In genomic region chr11:120218946-120219345, GRCm38 (mm10) we compare ENCODE assay signal across 8 mouse cellular contexts. TPM values are rescaled to one million over a fixed set of nuclear protein-coding genes. Genes with fewer than 3 reads are reported as not detected.
DNase-seq lines count a peak whose midpoint lies in the region; ATAC-seq and TF ChIP-seq lines count a peak whose summit lies in the region.

No protein-coding gene starts in this region.

- peak overlapping the region; percentile 31 for H3K4me2 ChIP-seq in lung, embryonic 14.5 days
- 0 out of 2 replicates have a peak overlapping the region, but pooled peaks have one; percentile 18 for H3K4me2 ChIP-seq in heart, embryonic 13.5 days
- H3K4me2 ChIP-seq in neural tube, embryonic 15.5 days: no peak overlapping the region
- H3K4me2 ChIP-seq in forebrain, embryonic 16.5 days (ENCODE audit: low read length): no peak overlapping the region

- H3K27ac ChIP-seq in lung, embryonic 14.5 days (ENCODE audit: low read depth): peak overlapping the region; percentile 39; the same call in 1 of the 2 replicates
- peak overlapping the region; percentile 94 for H3K27ac ChIP-seq in heart, embryonic 13.5 days (replicated peaks)
- H3K27ac ChIP-seq in limb, embryonic 10.5 days: peak overlapping the region; percentile 92
- H3K27ac ChIP-seq in neural tube, embryonic 15.5 days (replicated peaks): peak overlapping the region; percentile 37; the same call in 1 of the 2 replicates
- H3K27ac ChIP-seq in forebrain, embryonic 16.5 days (ENCODE audit: low read length): no peak overlapping the region

- whole genome bisulfite sequencing in lung, embryonic 14.5 days: 63% methylated on average over 6 of the region's 6 CpGs
- 29% methylated on average over 6 of the region's 6 CpGs for WGBS in heart, embryonic 13.5 days
- 67% methylated on average over 6 of the region's 6 CpGs for WGBS in limb, embryonic 10.5 days
- 84% methylated on average over 6 of the region's 6 CpGs for WGBS in neural tube, embryonic 15.5 days
- 76% methylated on average over 6 of the region's 6 CpGs for WGBS in forebrain, embryonic 16.5 days

- no peak overlapping the region for H3K4me3 ChIP-seq in lung, embryonic 14.5 days (ENCODE audit: low read depth, low read length)
- H3K4me3 ChIP-seq in heart, embryonic 13.5 days: no peak overlapping the region
- peak overlapping the region; percentile 3; the same call in 1 of the 2 replicates for H3K4me3 ChIP-seq in limb, embryonic 10.5 days
- H3K4me3 ChIP-seq in neural tube, embryonic 15.5 days (replicated peaks): no peak overlapping the region
- H3K4me3 ChIP-seq in forebrain, embryonic 16.5 days (replicated peaks; ENCODE audit: low read length): no peak overlapping the region

- no peak for ATAC-seq in lung, embryonic 14.5 days (ENCODE audit: insufficient read depth)
- no peak for ATAC-seq in heart, embryonic 13.5 days (ENCODE audit: extremely low read depth, insufficient number of reproducible peaks, low FRiP score, low TSS enrichment)
- no peak for ATAC-seq in neural tube, embryonic 15.5 days (ENCODE audit: low FRiP score)
- ATAC-seq in forebrain, embryonic 16.5 days: no peak

- peak; percentile 65 for DNase-seq in lung, embryonic 14.5 days
- DNase-seq in lung, postnatal 25 days (ENCODE audit: low spot score): no peak
- peak; percentile 29 for DNase-seq in limb, embryonic 10.5 days (ENCODE audit: low spot score)
- DNase-seq in cerebellum, adult 9-11 months: no peak
- DNase-seq in urinary bladder, adult 18-20 months (ENCODE audit: low spot score in 2 of 2): no peak

- H3K4me1 ChIP-seq in lung, embryonic 14.5 days (ENCODE audit: insufficient read depth): peaks cover 30% of the 10 kb centered on the region
- peaks cover 77% of the 10 kb centered on the region for H3K4me1 ChIP-seq in heart, embryonic 13.5 days
- H3K4me1 ChIP-seq in limb, embryonic 10.5 days: peaks cover 80% of the 10 kb centered on the region
- peaks cover 46% of the 10 kb centered on the region for H3K4me1 ChIP-seq in neural tube, embryonic 15.5 days
- peaks cover 7% of the 10 kb centered on the region for H3K4me1 ChIP-seq in forebrain, embryonic 16.5 days (replicated peaks; ENCODE audit: control insufficient read depth, insufficient read depth, low read length)

- TF ChIP-seq CTCF in lung, embryonic 14.5 days (IDR thresholded peaks at IDR 0.05; ENCODE audit: low read depth): no peak

- no peaks in the 10 kb centered on the region for H3K36me3 ChIP-seq in lung, embryonic 14.5 days (ENCODE audit: insufficient read depth)
- peaks cover 1% of the 10 kb centered on the region; the same call in 1 of the 2 replicates for H3K36me3 ChIP-seq in heart, embryonic 13.5 days
- H3K36me3 ChIP-seq in limb, embryonic 10.5 days: peaks cover 6% of the 10 kb centered on the region
- H3K36me3 ChIP-seq in neural tube, embryonic 15.5 days: no peaks in the 10 kb centered on the region
- no peaks in the 10 kb centered on the region for H3K36me3 ChIP-seq in forebrain, embryonic 16.5 days (ENCODE audit: control insufficient read depth, insufficient read depth)

- no peak overlapping the region for H3K9ac ChIP-seq in lung, embryonic 14.5 days
- peak overlapping the region; percentile 1; the same call in 1 of the 2 replicates for H3K9ac ChIP-seq in heart, embryonic 13.5 days
- no peak overlapping the region for H3K9ac ChIP-seq in neural tube, embryonic 15.5 days (replicated peaks)
- no peak overlapping the region for H3K9ac ChIP-seq in forebrain, embryonic 16.5 days (replicated peaks; ENCODE audit: low read depth, low read length)

- no peaks in the 10 kb centered on the region; the same call in 1 of the 2 replicates for H3K9me3 ChIP-seq in lung, embryonic 14.5 days (ENCODE audit: low read depth, low read length)
- H3K9me3 ChIP-seq in heart, embryonic 13.5 days: 0 out of 2 replicates have a peak, but pooled peaks cover under 1% of the 10 kb centered on the region
- H3K9me3 ChIP-seq in limb, embryonic 10.5 days (replicated peaks): no peaks in the 10 kb centered on the region
- no peaks in the 10 kb centered on the region for H3K9me3 ChIP-seq in neural tube, embryonic 15.5 days (replicated peaks)
- peaks cover under 1% of the 10 kb centered on the region; the same call in 1 of the 2 replicates for H3K9me3 ChIP-seq in forebrain, embryonic 16.5 days (ENCODE audit: control insufficient read depth, low read length)

- H3K27me3 ChIP-seq in lung, embryonic 14.5 days (ENCODE audit: insufficient read depth, low read length): no peaks in the 10 kb centered on the region
- H3K27me3 ChIP-seq in heart, embryonic 13.5 days (replicated peaks): no peaks in the 10 kb centered on the region
- H3K27me3 ChIP-seq in limb, embryonic 10.5 days (ENCODE audit: low read depth, poor library complexity, severe bottlenecking): no peaks in the 10 kb centered on the region
- no peaks in the 10 kb centered on the region for H3K27me3 ChIP-seq in neural tube, embryonic 15.5 days (replicated peaks)
- H3K27me3 ChIP-seq in forebrain, embryonic 16.5 days (replicated peaks; ENCODE audit: control insufficient read depth, insufficient read depth, low read length): no peaks in the 10 kb centered on the region

RNA-seq across cellular contexts. Expression of gene Bahcc1, which starts 13.8 kb away (rescaled TPM):
- polyA plus RNA-seq in lung, embryonic 14.5 days (2014; fragmentation: Nextera tagmentation; extraction: Ambion mirVana): 14.3 and 15.6 TPM in 2 replicates
- 4.4 and 5.2 TPM in 2 replicates for polyA plus RNA-seq in heart, embryonic 13.5 days (2015; fragmentation: Nextera tagmentation; extraction: Ambion mirVana)
- polyA plus RNA-seq in limb, embryonic 10.5 days (2016; fragmentation: Nextera tagmentation; extraction: Ambion mirVana): 19.9 and 20.3 TPM in 2 replicates
- 8.7 and 10.4 TPM in 2 replicates for polyA plus RNA-seq in neural tube, embryonic 15.5 days (2015; fragmentation: Nextera tagmentation; extraction: Ambion mirVana)
- 14.5 and 14.8 TPM in 2 replicates for polyA plus RNA-seq in forebrain, embryonic 16.5 days (2015; fragmentation: Nextera tagmentation; extraction: Ambion mirVana)

Comparison
In these comparisons a context has a peak if more than half of its experiments do, and no peak if none do; other contexts are left out.
1. DNase-seq: peak in lung, embryonic 14.5 days (single experiment) and limb, embryonic 10.5 days (single experiment); none in lung, postnatal 25 days (single experiment), cerebellum, adult 9-11 months (single experiment) and urinary bladder, adult 18-20 months (0 of 2).
2. H3K4me2 ChIP-seq: peak in lung, embryonic 14.5 days (single experiment) and heart, embryonic 13.5 days (single experiment); none in neural tube, embryonic 15.5 days (single experiment) and forebrain, embryonic 16.5 days (single experiment).